Mouse (Mus musculus): Measurements from ENCODE around the gene Olfr726. TPM values are rescaled to one million over a fixed set of nuclear protein-coding genes. Genes with fewer than 3 reads are reported as not detected.

The Olfr726 gene
- total RNA-seq (2018; cell fraction: chromatin; rRNA removed) = not detected
- total RNA-seq (2018; cell fraction: cytosol; rRNA removed) = not detected
- not detected for total RNA-seq (2018; cell fraction: nucleus; rRNA removed)
- not detected in 3 replicates for polyA plus RNA-seq (2018)

- H3K27ac ChIP-seq = no peak within 1 kb of the TSS
- no peaks in the 10 kb centered on the region for H3K79me2 ChIP-seq (ENCODE audit: inconsistent target)
- no peak within 1 kb of the TSS for H3K4me3 ChIP-seq (ENCODE audit: inconsistent target)
- 75% methylated on average over 1 of the region's 1 CpGs for WGBS (ENCODE audit: missing documents)
- no peaks in the 10 kb centered on the region for H3K36me3 ChIP-seq (ENCODE audit: inconsistent target)
These were observed at the start of gene Olfr726 for GRCm38 (mm10) chr14:50090853-50091252. Gene Olfr726, minus strand, starts transcription at chr14:50090953.

GRCm38 (mm10) chr14:50122886-50123285 is 32.1 kb upstream of the Olfr726 start, which contains the start of gene Olfr727:
Gene Olfr727, plus strand, starts transcription at chr14:50123186.
- no peak within 1 kb of the TSS for H3K27ac ChIP-seq
- 100% methylated on average over 1 of the region's 1 CpGs for WGBS (ENCODE audit: missing documents)
- H3K36me3 ChIP-seq (ENCODE audit: inconsistent target) = no peaks in the 10 kb centered on the region
- no peaks in the 10 kb centered on the region for H3K79me2 ChIP-seq (ENCODE audit: inconsistent target)
- H3K4me3 ChIP-seq (ENCODE audit: inconsistent target) = no peak within 1 kb of the TSS

- H3K4me3 ChIP-seq (ENCODE audit: inconsistent target) = no peak overlapping the region; the same call in 1 of the 2 replicates
- H3K27ac ChIP-seq = no peak overlapping the region
- no peaks in the 10 kb centered on the region for H3K36me3 ChIP-seq (ENCODE audit: inconsistent target)
- H3K79me2 ChIP-seq (ENCODE audit: inconsistent target) = no peaks in the 10 kb centered on the region
- WGBS (ENCODE audit: missing documents) = 0% methylated on average over 4 of the region's 4 CpGs
These were observed 28.0 kb downstream of the Olfr726 start for GRCm38 (mm10) chr14:50062733-50063104.

GRCm38 (mm10) chr14:50061955-50062732 is 28.6 kb downstream of the Olfr726 start:
- Histone ChIP-seq H3K4me3 (ENCODE audit: inconsistent target) (peak overlapping the region; percentile 37), H3K27ac (no peak overlapping the region), H3K79me2 (ENCODE audit: inconsistent target) (no peaks in the 10 kb centered on the region), H3K36me3 (ENCODE audit: inconsistent target) (no peaks in the 10 kb centered on the region)
- 2% methylated on average over 49 of the region's 52 CpGs for WGBS (ENCODE audit: missing documents)

GRCm38 (mm10) chr14:50061590-50061954 is 29.2 kb downstream of the Olfr726 start:
- Histone ChIP-seq H3K27ac (no peak overlapping the region), H3K4me3 (ENCODE audit: inconsistent target) (peak overlapping the region; percentile 37), H3K79me2 (ENCODE audit: inconsistent target) (no peaks in the 10 kb centered on the region), H3K36me3 (ENCODE audit: inconsistent target) (no peaks in the 10 kb centered on the region)
- WGBS (ENCODE audit: missing documents) = 2% methylated on average over 7 of the region's 13 CpGs

GRCm38 (mm10) chr14:50061179-50061578 is 29.6 kb downstream of the Olfr726 start:
- peak overlapping the region; percentile 37; the same call in 1 of the 2 replicates for H3K4me3 ChIP-seq (ENCODE audit: inconsistent target)
- H3K27ac ChIP-seq = no peak overlapping the region
- no peaks in the 10 kb centered on the region for H3K79me2 ChIP-seq (ENCODE audit: inconsistent target)
- 16% methylated on average over 11 of the region's 11 CpGs for WGBS (ENCODE audit: missing documents)
- H3K36me3 ChIP-seq (ENCODE audit: inconsistent target) = no peaks in the 10 kb centered on the region

GRCm38 (mm10) chr14:50040275-50040674 is 50.5 kb downstream of the Olfr726 start, which contains the start of gene Olfr725:
Gene Olfr725, minus strand, starts transcription at chr14:50040375.
- Histone ChIP-seq H3K79me2 (ENCODE audit: inconsistent target) (no peaks in the 10 kb centered on the region), H3K36me3 (ENCODE audit: inconsistent target) (no peaks in the 10 kb centered on the region), H3K27ac (no peak within 1 kb of the TSS), H3K4me3 (ENCODE audit: inconsistent target) (no peak within 1 kb of the TSS)

Other genes with a start within 250 kb of the Olfr726 start
- not detected in 3 replicates for gene Olfr722, start 189.0 kb downstream of the Olfr726 start, polyA plus RNA-seq (2018)
- gene Olfr723, start 159.2 kb downstream of the Olfr726 start, polyA plus RNA-seq (2018) = not detected in 3 replicates
- gene Olfr724, start 127.7 kb downstream of the Olfr726 start, polyA plus RNA-seq (2018) = not detected in 3 replicates
- not detected in 3 replicates for gene Olfr725, start 50.6 kb downstream of the Olfr726 start, polyA plus RNA-seq (2018)
- gene Olfr727, start 32.2 kb upstream of the Olfr726 start, polyA plus RNA-seq (2018) = not detected in 3 replicates
- not detected in 3 replicates for gene Olfr728, start 51.7 kb upstream of the Olfr726 start, polyA plus RNA-seq (2018)
- gene Olfr729, start 62.0 kb upstream of the Olfr726 start, polyA plus RNA-seq (2018) = not detected in 3 replicates
- gene Olfr730, start 97.2 kb upstream of the Olfr726 start, polyA plus RNA-seq (2018) = not detected in 3 replicates
- gene Olfr731, start 150.9 kb upstream of the Olfr726 start, polyA plus RNA-seq (2018) = not detected in 3 replicates
- gene Olfr732, start 193.3 kb upstream of the Olfr726 start, polyA plus RNA-seq (2018) = not detected in 3 replicates
- not detected in 3 replicates for gene Olfr733, start 210.6 kb upstream of the Olfr726 start, polyA plus RNA-seq (2018)
- not detected in 3 replicates for gene Olfr734, start 235.8 kb upstream of the Olfr726 start, polyA plus RNA-seq (2018)